Mouse (Mus musculus): Measurements from ENCODE around the gene Wwox. TPM values are rescaled to one million over a fixed set of nuclear protein-coding genes. Genes with fewer than 3 reads are reported as not detected.
A peak's percentile ranks its signal among the peaks of the same experiment; 100 is the strongest.

Wwox gene
- polyA plus RNA-seq, 1 experiment from 2014 or later = 12.1 TPM

- DNase-seq (ENCODE audit: extremely low spot score, low spot score) = no peak
- H3K4me3 ChIP-seq = no peak overlapping the region
- 88% methylated on average over 11 of the region's 11 CpGs for WGBS
- H3K9me3 ChIP-seq = no peaks in the 10 kb centered on the region
- H3K27me3 ChIP-seq (ENCODE audit: poor library complexity, severe bottlenecking) = peaks cover 92% of the 10 kb centered on the region
- H3K36me3 ChIP-seq (replicated peaks) = no peaks in the 10 kb centered on the region
- H3K4me1 ChIP-seq = peaks cover 57% of the 10 kb centered on the region
- peak overlapping the region; percentile 58; the same call in 1 of the 2 replicates for H3K27ac ChIP-seq
These were observed 443.6 kb downstream of the Wwox start for GRCm38 (mm10) chr8:114882936-114883606.

GRCm38 (mm10) chr8:114883967-114884366 lies 444.5 kb downstream of the Wwox start:
- 76% methylated on average over 9 of the region's 9 CpGs for WGBS
- DNase-seq (ENCODE audit: extremely low spot score, low spot score) = no peak
- H3K4me1 ChIP-seq = peaks cover 48% of the 10 kb centered on the region

GRCm38 (mm10) chr8:114885026-114885592 lies 445.7 kb downstream of the Wwox start:
- DNase-seq (ENCODE audit: extremely low spot score, low spot score) = no peak
- WGBS = 27% methylated on average over 18 of the region's 18 CpGs

More at GRCm38 (mm10) chr8:114883967-114884366, 444.5 kb downstream of the Wwox start:
- Histone ChIP-seq H3K27me3 (ENCODE audit: poor library complexity, severe bottlenecking) (peaks cover 83% of the 10 kb centered on the region), H3K9me3 (no peaks in the 10 kb centered on the region), H3K36me3 (replicated peaks) (no peaks in the 10 kb centered on the region), H3K4me3 (no peak overlapping the region), H3K27ac (no peak overlapping the region)

GRCm38 (mm10) chr8:114888388-114888787 lies 448.9 kb downstream of the Wwox start:
- Histone ChIP-seq H3K9me3 (no peaks in the 10 kb centered on the region), H3K27me3 (ENCODE audit: poor library complexity, severe bottlenecking) (peaks cover 68% of the 10 kb centered on the region), H3K36me3 (replicated peaks) (no peaks in the 10 kb centered on the region), H3K4me3 (no peak overlapping the region), H3K4me1 (peaks cover 42% of the 10 kb centered on the region), H3K27ac (no peak overlapping the region)
- no peak for DNase-seq (ENCODE audit: extremely low spot score, low spot score)
- 94% methylated on average over 3 of the region's 3 CpGs for WGBS

More at GRCm38 (mm10) chr8:114885026-114885592, 445.7 kb downstream of the Wwox start:
- peaks cover 77% of the 10 kb centered on the region for H3K27me3 ChIP-seq (ENCODE audit: poor library complexity, severe bottlenecking)
- H3K36me3 ChIP-seq (replicated peaks) = no peaks in the 10 kb centered on the region
- H3K4me1 ChIP-seq = peaks cover 46% of the 10 kb centered on the region
- H3K4me3 ChIP-seq = peak overlapping the region; percentile 23; the same call in 1 of the 2 replicates
- H3K9me3 ChIP-seq = no peaks in the 10 kb centered on the region
- H3K27ac ChIP-seq = peak overlapping the region; percentile 66; the same call in 1 of the 2 replicates

GRCm38 (mm10) chr8:114889578-114890374 lies 450.3 kb downstream of the Wwox start:
- H3K9me3 ChIP-seq = no peaks in the 10 kb centered on the region
- peaks cover 63% of the 10 kb centered on the region for H3K27me3 ChIP-seq (ENCODE audit: poor library complexity, severe bottlenecking)
- H3K4me1 ChIP-seq = peaks cover 32% of the 10 kb centered on the region
- H3K27ac ChIP-seq = peak overlapping the region; percentile 40
- H3K4me3 ChIP-seq = no peak overlapping the region
- H3K36me3 ChIP-seq (replicated peaks) = no peaks in the 10 kb centered on the region
- WGBS = 84% methylated on average over 16 of the region's 16 CpGs
- DNase-seq (ENCODE audit: extremely low spot score, low spot score) = no peak

GRCm38 (mm10) chr8:114890478-114890877 lies 451.0 kb downstream of the Wwox start:
- Histone ChIP-seq H3K36me3 (replicated peaks) (no peaks in the 10 kb centered on the region), H3K27me3 (ENCODE audit: poor library complexity, severe bottlenecking) (peaks cover 60% of the 10 kb centered on the region), H3K4me3 (no peak overlapping the region), H3K27ac (peak overlapping the region; percentile 40; the same call in 1 of the 2 replicates), H3K4me1 (peaks cover 26% of the 10 kb centered on the region), H3K9me3 (no peaks in the 10 kb centered on the region)
- no peak for DNase-seq (ENCODE audit: extremely low spot score, low spot score)
- WGBS = 71% methylated on average over 5 of the region's 5 CpGs

- no peak overlapping the region for H3K4me3 ChIP-seq
- peaks cover 25% of the 10 kb centered on the region for H3K4me1 ChIP-seq
- H3K9me3 ChIP-seq = no peaks in the 10 kb centered on the region
- H3K27me3 ChIP-seq (ENCODE audit: poor library complexity, severe bottlenecking) = peaks cover 53% of the 10 kb centered on the region
- no peak overlapping the region for H3K27ac ChIP-seq
- DNase-seq (ENCODE audit: extremely low spot score, low spot score) = no peak
- no peaks in the 10 kb centered on the region for H3K36me3 ChIP-seq (replicated peaks)
- 74% methylated on average over 4 of the region's 4 CpGs for WGBS
These were observed 451.8 kb downstream of the Wwox start for GRCm38 (mm10) chr8:114891252-114891651.

- H3K4me1 ChIP-seq = peaks cover 33% of the 10 kb centered on the region
- H3K27ac ChIP-seq = no peak overlapping the region
- no peaks in the 10 kb centered on the region for H3K36me3 ChIP-seq (replicated peaks)
- DNase-seq (ENCODE audit: extremely low spot score, low spot score) = no peak
- H3K27me3 ChIP-seq (ENCODE audit: poor library complexity, severe bottlenecking) = peaks cover 68% of the 10 kb centered on the region
- no peak overlapping the region for H3K4me3 ChIP-seq
- no peaks in the 10 kb centered on the region for H3K9me3 ChIP-seq
- 94% methylated on average over 8 of the region's 8 CpGs for WGBS
These were observed 458.0 kb downstream of the Wwox start for GRCm38 (mm10) chr8:114897432-114897831.

GRCm38 (mm10) chr8:114899157-114899556 lies 459.7 kb downstream of the Wwox start:
- WGBS = 30% methylated on average over 12 of the region's 12 CpGs
- H3K27me3 ChIP-seq (ENCODE audit: poor library complexity, severe bottlenecking) = peaks cover 67% of the 10 kb centered on the region
- H3K27ac ChIP-seq = peak overlapping the region; percentile 51; the same call in 1 of the 2 replicates
- H3K9me3 ChIP-seq = peaks cover 2% of the 10 kb centered on the region
- H3K36me3 ChIP-seq (replicated peaks) = no peaks in the 10 kb centered on the region
- peaks cover 33% of the 10 kb centered on the region for H3K4me1 ChIP-seq
- peak overlapping the region; percentile 13; the same call in 1 of the 2 replicates for H3K4me3 ChIP-seq
- DNase-seq (ENCODE audit: extremely low spot score, low spot score) = peak; percentile 66

- no peaks in the 10 kb centered on the region for H3K36me3 ChIP-seq (replicated peaks)
- H3K4me3 ChIP-seq = no peak overlapping the region
- peaks cover 9% of the 10 kb centered on the region for H3K9me3 ChIP-seq
- H3K27ac ChIP-seq = no peak overlapping the region
- WGBS = 90% methylated on average over 5 of the region's 5 CpGs
- peaks cover 34% of the 10 kb centered on the region for H3K4me1 ChIP-seq
- H3K27me3 ChIP-seq (ENCODE audit: poor library complexity, severe bottlenecking) = peaks cover 48% of the 10 kb centered on the region
- DNase-seq (ENCODE audit: extremely low spot score, low spot score) = no peak
These were observed 463.1 kb downstream of the Wwox start for GRCm38 (mm10) chr8:114902584-114902983.

GRCm38 (mm10) chr8:114908086-114908485 lies 468.6 kb downstream of the Wwox start:
- 94% methylated on average over 8 of the region's 8 CpGs for WGBS
- peaks cover 27% of the 10 kb centered on the region for H3K27me3 ChIP-seq (ENCODE audit: poor library complexity, severe bottlenecking)
- peaks cover 9% of the 10 kb centered on the region for H3K9me3 ChIP-seq
- no peak for DNase-seq (ENCODE audit: extremely low spot score, low spot score)
- H3K4me3 ChIP-seq = no peak overlapping the region
- H3K4me1 ChIP-seq = peaks cover 47% of the 10 kb centered on the region
- H3K27ac ChIP-seq = no peak overlapping the region
- no peaks in the 10 kb centered on the region for H3K36me3 ChIP-seq (replicated peaks)

GRCm38 (mm10) chr8:114908589-114908988 lies 469.1 kb downstream of the Wwox start:
- 95% methylated on average over 7 of the region's 7 CpGs for WGBS
- H3K27me3 ChIP-seq (ENCODE audit: poor library complexity, severe bottlenecking) = peaks cover 29% of the 10 kb centered on the region

More at GRCm38 (mm10) chr8:114908589-114908988, 469.1 kb downstream of the Wwox start:
- DNase-seq (ENCODE audit: extremely low spot score, low spot score) = no peak
- no peak overlapping the region for H3K27ac ChIP-seq
- H3K4me3 ChIP-seq = no peak overlapping the region
- H3K4me1 ChIP-seq = peaks cover 47% of the 10 kb centered on the region
- H3K9me3 ChIP-seq = peaks cover 9% of the 10 kb centered on the region
- H3K36me3 ChIP-seq (replicated peaks) = no peaks in the 10 kb centered on the region
